Mouse (Mus musculus) cerebellum, adult 18-20 months (tissue): ENCODE data around the gene Glcci1.
"Not testable (repeated sequence)": the region's sequence is repeated elsewhere in the genome, so short reads cannot be mapped to it uniquely, and the experiment has no call there.

ENCODE experiments used
- DNase-seq, 2 experiments: peaks; one replicate each; pipeline ENCODE4 v3.0.0; 2021

The Glcci1 gene

DNA sequence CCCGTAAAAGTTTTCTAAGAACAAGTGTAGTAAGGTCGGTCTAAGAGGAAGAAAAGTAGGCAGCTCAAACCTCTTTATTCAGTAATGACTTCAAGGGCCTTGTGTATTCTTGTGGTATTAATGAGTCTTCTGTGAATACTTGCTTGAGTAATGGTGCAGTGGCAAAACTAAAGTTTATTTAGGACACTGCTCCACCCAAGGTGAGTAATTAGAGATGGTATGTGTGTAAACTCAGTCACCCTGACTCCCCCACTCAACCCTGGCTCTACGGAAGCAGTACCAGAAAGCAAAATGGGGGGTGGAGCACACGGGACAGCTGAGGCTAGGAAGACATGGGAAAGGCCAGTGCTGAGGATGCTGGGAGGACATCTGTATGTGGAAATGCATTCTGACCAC lies 13.6 kb upstream of the Glcci1 start:
- no peak for DNase-seq

DNA sequence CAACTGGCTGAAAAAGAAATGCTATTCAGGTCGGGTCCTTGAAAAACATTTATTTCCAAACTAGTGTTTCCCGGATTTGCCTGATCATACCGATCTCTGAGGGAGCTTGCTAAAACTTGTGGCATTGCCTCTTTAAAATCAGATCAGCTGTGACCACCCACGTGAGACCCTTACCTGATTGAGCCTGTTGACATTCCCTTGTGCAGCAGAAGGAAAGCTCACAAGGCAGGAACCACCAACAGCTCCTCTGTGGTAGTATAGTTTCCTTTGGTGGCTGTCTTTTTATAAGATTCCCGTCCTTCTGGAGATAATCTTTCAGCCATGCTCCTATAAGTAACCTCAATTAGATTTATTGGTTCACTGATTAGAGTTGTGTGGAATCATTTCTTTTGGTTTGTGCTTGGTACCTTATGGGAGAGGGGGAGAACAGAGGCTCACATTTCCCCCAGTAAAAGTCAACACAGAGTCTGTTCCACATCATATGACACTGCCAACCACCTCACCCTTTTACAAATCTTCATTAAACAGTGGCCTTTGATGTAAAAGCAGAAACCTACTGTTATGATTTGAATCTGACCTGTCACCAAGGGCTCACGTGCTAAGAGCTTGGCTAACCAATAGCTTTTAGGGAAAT lies 12.0 kb upstream of the Glcci1 start:
- no peak for DNase-seq

DNA sequence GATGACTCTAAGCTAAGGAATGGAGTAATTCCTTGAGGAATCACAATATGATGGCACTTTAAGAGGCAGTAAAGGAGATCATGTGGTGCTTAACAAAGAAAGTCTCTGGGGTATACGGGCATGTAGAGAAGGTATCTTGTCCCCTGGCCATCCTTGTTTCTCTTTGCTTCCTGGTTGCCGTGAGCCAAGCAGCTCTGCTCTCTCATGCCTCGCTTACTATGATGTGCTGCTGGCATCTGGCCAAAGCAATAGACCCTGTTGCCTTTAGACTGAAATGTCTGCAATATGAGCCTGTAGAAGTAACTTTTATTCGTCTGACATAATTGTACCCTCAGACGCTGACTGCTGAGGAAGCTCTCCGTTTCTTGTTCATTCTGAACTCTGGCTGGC lies 11.5 kb upstream of the Glcci1 start:
- no peak for DNase-seq

DNA sequence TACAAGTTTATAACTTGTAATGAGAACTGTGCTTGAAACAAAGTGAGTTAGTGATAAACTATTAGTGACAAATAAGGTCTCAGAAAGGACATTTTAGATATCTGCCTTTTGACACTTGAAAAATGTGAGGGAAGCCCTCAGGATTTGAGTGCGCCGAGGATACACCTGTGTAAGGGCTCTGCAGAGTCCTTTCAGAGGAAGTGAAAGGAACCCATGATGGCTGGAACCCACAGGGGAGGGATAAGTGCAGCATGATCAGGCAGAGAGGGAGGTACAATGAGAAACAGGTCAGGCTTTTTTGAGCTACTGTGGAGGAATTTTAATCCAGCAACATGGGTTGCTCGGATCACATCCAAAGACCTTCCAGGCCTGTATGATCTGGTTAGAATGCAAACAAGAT lies 10.4 kb upstream of the Glcci1 start:
- no peak for DNase-seq

DNA sequence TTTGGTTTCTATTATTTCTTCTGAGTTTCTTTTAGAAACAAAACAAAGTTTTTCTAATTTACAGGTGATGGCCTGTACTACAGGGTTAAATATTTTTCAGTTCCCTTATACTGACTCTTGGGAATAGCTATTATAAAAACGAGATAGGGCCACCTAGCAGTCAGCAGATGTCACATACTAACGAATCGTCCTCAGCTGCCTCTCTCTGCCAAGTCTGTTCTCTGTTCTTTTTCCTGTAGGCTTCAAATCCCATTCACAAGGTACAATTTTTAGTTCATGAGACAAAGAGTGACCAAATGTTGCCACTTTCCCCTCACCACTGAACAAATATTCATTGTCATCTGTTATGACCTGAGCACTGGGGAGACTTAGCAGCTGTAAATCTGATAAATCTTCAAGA lies 5.4 kb upstream of the Glcci1 start:
- no peak for DNase-seq

DNA sequence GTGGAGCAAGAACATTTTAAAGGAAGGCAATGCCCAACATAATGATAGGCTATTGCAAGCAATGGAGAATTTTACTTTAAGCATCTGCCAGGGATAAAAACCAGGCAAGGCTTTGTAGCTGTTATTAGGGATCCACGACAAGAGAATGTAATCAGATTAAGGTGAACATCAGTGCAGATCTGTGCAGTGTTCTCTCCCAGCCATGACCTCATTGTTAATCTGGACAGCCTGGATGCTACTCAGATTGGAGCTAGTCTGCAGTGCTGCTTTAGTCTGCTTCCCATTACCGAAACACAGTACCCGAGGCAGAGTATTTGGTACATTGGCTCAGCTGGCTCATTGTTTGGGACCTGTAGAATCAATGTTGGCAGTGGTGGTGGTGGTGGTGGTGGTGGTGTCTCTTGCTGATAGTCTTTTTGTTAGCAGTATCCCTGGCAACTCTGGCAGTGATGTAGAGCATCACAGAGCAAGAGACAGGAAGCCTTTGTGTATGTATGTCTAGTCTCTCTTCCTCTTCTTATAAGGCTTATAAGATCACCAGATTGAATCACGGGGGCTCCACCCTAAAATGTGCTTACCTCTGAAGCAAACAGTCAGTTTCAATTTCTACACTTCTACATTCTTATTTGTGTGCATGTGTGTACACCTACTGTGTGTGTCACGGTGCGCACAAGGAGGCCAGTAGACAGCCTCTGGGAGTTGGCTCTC lies 4.7 kb upstream of the Glcci1 start:
- DNase-seq, result no peak

DNA sequence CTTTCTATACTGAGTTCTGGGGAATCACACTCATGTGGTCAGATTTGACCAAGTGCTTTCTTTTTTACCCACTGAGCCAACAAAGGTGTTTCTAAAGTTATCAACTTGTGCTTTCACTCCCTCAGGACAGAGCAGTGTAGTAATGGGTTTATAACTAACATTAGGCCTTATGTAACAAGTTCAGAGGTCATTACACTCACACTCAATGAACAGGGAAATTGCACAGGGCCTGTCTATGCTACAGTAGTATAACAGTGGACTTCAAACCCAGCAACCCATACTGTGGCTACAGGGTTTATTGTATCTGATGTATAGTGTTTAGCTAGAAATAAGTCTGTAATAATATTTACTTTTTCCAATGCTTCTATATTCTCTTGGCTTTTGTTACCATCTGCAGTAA lies 2.8 kb upstream of the Glcci1 start:
- no peak for DNase-seq

DNA sequence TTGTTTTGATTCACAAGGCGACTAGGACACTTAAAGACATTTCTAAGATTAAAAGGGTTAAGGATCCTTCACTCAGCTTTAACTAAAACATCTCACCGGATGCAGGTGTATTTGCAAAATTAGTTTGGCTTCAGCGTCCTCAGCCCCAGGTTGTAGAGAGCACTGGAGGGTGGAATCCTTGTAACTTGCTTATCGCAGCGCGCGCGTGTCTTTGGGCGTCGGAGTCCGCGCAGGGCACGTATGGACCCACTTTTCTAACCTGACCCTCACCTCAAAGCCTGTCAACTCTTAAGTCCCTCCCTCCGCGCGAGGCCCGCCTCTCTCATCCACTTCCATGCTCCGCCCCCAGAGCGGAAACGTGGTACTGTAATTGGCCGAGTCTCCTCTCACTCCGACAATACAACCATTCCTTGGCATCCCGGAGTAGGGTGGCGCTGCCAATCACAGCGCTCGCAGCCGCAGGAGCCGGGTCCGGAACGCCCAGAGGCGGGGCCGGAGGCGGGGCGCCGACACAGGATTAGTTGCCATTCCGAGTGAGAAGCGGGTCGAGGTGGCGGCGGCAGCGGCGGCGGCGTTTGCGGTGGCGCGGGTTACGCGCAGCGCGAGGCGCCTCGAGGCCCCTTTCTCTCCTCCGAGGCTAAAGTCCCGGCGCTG lies 390 bp upstream of the Glcci1 start:
- peak; percentile 99 to 100 for DNase-seq

DNA sequence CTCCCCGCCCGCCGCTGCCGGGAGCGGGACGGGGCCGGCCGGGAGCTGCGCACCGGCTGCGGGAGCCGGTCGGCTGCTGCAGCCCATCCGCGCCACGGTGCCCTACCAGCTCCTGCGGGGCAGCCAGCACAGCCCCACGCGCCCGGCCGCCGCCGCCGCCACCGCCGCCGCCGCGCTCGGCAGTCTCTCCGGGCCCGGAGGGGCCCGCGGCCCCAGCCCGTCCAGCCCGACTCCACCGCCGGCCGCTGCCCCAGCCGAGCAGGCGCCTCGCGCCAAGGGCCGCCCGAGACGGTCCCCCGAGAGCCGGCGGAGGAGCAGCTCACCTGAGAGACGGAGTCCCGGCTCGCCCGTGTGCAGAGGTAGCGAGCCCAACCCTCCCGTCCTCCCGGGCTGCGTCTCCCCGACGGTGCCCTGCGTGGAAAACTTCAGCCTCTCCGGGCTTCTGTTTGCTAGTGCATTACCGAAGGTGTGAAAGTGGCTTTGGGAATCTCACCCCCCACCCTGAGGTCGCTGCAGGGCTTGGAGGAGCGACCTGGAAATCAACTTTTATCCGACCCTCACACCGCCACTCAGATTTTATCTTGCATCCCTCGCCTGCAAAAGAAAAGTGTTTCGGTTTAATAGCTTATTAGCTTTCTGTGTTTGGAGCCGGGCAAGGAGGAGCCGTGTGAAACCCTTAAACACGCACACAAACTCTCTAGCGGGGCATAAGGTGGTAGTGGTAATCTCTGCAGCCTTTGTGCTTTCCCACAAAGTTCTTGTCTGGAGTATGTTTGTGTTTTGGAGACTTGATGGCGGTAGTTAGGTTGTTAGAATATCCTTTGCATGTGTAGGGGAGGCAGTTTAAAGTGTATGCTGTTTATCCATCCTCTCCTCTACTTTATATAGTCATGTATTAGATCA lies 812 bp downstream of the Glcci1 start:
- peak; percentile 53 to 74 for DNase-seq

DNA sequence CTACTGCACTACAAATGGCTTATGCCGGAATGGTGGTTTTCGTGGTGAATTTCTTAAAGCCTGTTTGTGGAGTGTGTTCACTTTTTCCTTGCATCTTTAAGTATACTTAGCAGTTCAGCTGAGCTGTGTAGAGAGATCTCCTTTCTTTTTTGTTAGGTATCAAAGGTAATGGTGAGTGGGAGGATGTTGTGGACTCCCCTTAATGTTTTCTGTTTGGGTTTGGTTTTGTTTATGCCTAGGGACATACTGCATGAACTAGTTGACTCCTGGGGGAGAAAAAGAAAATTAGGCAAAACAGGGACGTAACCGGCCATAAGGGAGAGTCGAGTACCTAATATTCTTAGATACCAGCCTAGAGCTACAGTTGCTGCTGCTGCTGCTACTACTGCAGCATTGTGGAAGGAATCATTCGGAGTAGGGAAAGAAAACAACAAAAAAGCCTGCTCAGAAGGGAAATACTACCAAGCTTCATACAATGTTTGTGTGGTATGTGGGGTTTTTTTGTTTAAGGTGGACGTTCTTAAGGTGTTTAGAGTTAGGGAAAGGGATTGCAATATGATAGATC lies 1.5 kb downstream of the Glcci1 start:
- peak in 1 of 2 experiments; percentile 25 for DNase-seq

DNA sequence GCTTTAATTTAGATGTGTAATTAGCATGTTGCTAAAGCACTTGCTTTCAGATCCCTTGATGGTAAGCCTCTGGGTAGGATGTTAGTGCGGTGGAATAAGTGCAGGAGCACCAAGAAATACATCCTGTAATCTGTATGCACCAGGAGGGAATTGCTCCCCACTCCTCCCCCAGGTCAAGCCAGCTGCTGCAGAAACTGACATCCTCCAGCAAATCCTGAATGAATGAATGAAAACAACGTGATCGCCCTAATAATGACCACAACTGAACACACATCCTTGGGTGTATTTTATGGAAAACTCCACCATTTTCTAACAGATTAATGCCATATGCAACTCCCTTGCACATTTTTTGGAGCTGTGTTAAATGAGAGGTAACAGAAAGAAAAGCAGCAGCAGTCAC lies 2.0 kb downstream of the Glcci1 start:
- DNase-seq, result peak; percentile 16 to 39

DNA sequence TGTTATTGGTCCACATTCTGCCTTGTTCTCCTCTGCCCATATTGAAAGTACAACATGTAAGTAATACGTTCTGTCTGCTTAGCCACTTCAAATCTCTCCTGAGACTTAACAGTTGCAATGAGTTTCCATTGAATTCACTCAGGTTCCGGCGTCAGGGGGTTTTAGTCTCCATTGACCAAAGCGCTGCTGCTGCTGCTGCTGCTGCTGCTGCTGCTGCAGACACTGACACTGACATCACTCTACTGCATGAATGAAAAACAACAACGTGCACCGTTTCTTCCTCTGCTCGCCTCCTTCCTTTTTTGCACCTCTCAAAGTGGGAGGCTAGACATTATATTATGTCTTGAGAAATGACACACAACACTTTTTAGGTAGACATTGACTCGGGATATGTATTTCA lies 3.0 kb downstream of the Glcci1 start:
- DNase-seq, result peak; percentile 22 to 43

DNA sequence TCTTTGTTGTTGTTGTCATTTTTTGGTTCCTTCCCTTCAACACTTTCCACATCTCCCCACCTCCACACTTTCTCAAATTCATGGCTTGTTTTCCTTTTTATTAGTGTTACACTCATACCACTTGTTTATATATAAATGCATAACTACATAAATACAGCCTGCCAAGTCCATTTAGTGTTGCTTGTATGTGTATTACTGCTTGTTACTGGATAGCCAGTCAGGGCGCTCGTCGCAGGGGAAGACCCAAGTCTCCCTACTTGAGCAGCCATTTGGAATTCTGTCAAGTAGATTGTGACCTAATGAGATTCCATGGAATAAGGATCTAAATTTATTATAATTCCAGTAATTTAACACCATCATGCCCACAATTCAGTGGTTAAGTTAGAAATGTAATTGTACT lies 10.3 kb downstream of the Glcci1 start:
- no peak for DNase-seq

DNA sequence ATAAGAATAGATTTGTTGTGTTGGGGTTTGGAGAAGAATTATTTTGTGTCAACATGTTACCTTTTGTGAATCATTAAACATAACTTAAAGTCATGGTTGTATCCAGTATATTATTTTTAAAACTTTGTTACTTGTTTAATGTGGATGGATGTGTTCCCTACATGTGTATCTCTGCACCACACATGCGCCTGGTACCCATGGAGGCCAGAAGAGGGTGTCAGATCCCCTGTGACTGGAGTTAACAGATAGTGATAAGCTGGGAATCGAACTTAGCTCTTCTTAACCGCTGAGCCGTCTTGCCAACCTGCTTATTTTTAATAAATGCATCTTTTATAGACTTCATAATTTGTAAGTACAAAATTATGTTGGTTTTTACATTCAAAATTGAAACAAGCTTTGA lies 11.8 kb downstream of the Glcci1 start:
- DNase-seq, result no peak

DNA sequence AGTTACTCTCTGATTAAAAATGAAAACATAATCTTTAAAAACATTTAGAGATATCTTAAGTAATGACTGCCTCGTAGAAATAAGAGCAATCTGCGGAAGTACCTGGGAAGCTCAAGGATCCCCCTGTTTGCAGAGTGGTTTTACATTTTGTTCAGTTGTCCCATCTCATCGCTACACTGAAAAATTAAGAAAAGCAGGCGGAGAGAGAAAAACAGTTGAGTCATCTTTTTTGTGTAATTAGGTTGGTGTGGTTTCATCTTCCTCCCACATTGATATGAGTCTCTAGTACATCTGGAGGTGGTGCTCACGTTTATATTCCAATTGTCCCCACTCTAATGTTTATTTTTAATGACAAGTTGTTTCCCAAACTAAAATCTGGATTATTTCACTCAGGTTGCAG lies 15.3 kb downstream of the Glcci1 start:
- DNase-seq, result no peak

DNA sequence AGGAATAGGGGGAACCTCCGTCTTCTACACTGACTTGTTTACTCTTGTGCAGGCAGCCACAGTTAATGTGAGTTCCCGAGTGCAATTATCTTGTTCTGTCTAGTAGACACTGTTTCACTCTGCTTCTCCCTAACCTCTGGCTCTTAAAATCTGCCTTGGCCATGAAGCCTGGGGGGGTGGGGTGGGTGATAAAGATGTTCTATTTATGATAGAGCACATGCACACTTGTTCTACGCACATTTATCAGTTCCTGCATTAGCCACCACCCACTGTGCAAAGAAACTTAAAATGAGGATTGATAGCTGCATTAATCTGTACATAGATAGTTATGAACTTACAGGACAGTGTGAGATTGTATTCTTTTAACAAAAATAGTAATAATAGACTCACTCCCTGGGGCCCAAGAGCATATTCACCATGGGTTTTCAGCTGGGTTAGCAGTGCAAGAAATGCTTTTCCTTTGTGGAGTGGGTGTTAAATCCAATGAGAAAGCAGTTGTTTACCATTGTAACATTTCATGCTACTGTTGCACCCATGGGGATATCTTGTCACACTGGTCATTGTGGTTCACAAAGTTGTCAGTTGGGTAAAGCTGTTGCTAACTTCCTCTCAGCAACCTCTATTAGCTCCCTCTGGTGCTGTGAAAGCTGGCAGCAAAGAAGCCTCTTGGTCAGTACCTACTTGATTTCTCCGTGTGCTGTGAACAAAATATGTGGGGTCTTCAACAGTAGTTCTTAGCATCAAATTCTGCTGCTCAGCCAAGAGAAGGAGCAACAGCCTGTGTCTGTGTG lies 21.9 kb downstream of the Glcci1 start:
- no peak for DNase-seq

DNA sequence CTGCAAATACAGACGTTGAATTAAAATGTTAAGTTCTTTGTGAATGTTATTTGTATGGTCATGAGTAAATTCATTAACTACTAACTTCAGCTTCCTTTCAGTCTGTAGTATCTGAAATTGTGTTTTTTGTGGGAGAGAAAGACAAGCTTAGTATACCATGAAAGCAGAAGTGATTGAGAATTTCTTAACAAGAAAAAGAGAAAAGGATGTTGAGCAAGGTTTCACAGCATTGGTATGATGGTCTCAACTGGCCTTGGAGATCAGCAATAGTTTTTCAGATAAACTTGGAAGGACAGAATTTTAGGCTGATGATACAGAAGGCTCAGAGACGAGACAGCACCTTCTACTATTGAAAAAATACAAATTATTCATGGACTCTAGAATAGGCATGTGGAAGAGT lies 27.5 kb downstream of the Glcci1 start:
- no peak for DNase-seq

DNA sequence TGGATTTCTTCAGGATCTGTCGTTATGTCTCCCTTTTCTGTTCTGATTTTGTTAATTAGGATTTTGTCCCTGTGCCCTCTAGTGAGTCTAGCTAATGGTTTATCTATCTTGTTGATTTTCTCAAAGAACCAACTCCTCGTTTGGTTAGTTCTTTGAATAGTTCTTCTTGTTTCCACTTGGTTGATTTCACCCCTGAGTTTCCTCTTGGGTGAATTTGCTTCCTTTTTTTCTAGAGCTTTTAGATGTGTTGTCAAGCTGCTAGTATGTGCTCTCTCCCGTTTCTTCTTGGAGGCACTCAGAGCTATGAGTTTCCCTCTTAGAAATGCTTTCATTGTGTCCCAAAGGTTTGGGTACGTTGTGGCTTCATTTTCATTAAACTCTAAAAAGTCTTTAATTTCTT lies 32.1 kb downstream of the Glcci1 start:
- DNase-seq, result not testable (repeated sequence)

DNA sequence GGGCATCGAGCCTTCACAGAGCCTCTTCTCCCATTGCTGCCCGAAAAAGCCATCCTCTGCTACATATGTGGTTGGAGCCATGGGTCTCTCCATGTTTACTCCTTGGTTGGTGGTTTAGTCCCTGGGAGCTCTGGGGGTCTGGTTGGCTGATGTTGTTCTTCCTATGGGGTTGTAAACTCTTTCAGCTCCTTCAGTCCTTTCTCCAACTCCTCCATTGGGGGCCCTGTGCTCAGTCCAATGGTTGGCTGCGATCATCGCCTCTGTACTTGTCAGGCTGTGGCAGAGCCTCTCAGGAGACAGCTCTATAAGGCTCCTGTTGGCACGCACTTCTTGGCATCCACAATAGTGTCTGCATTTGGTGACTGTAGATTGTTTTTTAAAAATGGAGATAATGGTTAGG lies 35.4 kb downstream of the Glcci1 start:
- peak in 1 of 2 experiments; percentile 21 for DNase-seq

DNA sequence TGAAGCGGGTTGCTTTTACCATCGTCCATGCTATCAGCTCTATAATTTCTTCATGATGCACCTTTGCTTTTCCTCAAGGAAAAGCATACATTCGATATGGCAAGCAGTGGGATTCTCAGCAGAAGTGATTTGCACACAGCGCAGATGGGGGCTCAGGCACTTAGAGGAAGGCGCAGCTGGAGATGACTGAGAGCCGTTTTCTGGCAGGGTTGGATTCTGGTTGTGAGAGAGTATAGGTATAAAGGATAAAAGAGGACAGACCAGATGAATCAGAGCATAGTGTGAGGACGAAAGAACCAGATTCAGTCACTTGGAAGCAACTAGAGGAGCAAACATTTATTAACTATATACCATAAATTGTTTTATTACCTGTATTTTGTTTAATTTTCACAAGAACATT lies 36.4 kb downstream of the Glcci1 start:
- no peak for DNase-seq

DNA sequence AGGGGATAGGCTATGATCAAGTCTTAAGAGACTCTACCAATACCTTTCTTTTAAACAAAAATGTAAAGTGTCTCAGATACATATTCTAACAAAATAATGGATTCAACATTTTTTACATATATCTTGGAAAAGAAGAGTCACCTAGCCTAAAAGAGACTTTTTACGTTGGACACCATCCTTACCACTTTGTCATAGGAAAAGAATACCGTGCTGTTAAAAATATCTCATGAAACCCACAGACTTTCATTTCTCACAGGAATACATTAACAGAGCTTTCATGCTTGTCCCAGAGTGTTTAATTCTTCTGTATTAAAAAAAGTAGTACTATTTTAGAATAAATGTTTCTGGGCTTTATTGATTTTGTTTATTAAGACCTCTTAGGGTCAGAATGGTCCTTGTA lies 41.8 kb downstream of the Glcci1 start:
- no peak for DNase-seq
